Mouse (Mus musculus) ovary, postnatal 10 days (tissue): ENCODE measurements at regions not wholly inside any gene's neighbourhood (a gene's known extent, or its start where the extent isn't known, plus 50 kb on each side); places are given as distances from the start of the nearest gene placed in this dataset.

ENCODE experiments used
- DNase-seq: peaks from one replicate; pipeline ENCODE4 v3.0.0; 2022; ENCODE audit warnings: low spot score

DNA sequence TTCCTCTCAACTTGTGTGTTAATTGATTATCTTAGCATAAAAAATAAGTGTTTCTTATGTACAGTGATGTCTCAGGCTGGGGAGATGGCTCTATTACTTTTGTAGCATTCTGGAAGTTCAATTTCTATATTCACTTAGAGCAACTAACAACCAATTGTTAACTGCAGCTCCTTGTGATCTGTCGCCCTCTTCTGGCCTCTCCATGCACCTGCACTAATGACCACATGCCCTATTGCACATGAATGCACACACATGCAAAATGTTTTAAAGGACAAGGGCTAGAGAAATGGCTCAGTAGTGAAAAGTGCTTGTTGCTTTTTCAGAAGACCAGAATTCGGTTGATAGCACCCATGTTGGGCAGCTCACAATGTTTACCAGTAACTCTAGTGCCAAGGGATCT lies 629.1 kb upstream of the Dpp10 start:
- DNase-seq, result no peak

DNA sequence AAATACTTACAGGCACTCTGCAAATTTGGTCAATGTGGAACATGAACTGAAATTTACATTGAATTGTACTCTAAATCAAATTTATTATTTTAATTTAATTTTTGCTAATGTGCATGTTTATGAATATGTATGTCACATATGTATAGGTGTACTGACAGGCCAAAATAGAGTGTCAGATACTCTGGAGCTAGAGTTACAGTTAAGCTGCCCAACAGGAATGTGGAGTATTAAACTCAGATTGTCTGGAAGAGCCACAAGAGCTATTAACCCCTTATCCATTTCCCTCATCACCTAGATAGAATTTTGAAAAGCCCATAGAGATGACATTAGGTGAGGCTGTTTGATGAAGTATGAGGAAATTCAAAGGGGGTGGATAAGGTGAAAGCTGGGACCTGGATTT lies 607.5 kb upstream of the Dpp10 start:
- DNase-seq, result no peak

DNA sequence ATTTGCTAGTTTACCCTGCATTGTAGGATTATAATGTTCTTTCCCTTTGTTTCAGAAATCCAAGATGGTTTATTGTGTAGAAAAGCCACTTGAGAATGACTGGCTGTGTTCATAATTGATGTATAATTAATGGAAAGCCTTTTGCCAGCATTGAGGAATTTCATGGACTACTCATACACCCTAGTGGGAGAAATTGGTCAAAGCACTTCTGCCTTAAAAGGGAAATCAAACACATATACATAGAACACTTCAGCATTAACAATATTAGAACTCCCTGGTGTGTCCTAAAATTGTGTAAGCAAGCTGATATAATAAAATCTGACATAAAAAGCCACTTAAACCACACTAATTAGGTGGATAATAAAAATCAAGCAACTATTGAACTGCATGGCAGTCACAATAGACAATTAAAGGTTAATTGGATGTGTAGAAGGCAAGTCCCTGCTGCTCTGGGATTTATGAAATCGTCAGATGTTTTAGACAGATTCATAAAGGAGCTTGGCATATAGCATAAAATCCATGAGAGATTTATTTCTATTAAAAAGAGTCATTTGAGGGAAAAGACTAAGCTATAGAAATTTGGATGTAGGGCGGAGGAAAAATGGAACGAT lies 607.0 kb upstream of the Dpp10 start:
- DNase-seq, result no peak

DNA sequence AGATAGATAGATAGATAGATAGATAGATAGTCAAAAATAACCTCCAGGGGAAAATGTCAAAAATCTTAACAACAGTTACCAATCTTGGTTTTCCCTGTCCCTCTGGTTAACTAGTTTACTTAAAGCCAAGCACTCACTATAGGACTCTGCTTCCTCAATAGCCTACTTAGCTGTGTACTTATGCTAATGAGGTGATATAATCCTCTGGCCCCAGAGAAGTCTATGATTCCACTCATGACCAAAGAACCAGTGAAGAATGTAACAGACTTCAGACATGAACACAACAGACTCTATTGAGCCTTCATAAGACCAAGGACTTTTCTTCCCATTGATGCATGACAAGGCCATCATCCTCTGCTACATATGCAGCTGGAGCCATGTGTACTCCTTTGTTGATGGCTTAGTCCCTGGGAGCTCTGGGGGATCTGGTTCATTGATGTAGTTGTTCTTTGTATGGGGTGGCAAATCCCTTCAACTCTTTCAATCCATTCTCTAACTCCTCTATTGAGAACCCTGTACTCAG lies 589.9 kb upstream of the Dpp10 start:
- no peak for DNase-seq

DNA sequence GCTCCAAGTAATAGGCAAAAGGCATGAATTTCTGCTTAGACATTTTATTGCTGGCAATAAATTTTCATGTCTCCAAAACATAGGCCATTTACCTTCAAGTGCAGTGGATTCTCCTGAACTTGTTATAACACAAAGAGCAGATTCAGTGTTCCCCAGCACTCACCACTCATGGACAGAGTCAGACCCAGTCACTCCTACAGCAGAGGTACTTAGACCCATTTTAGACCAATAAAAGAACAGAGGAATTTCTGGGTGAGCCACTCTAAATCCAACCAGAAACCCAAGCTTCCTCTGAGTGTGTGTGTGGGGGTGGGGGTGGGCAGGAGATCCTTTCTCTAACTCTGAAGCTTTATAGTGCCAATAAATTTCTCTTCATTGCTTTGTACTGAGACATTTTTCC lies 584.7 kb upstream of the Dpp10 start:
- no peak for DNase-seq

DNA sequence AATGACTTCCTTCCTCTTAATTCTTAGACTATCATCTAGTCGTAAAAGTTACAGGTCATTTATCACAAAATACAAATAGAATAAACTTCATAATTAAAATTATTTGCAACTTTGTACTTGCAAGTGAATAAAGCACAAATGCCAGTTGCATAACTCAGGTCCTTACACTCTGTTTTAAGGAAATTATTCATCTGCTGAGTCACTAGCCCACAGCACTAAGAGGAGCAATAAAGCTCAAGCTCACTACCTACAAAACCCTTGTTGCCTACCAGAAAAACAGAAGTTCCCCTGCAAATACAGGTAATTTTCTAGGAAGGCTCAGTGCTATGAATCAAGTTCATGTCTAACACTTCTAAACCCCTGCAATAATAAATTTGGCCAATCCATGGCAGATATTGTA lies 539.3 kb upstream of the Dpp10 start:
- DNase-seq, result no peak
